Mouse (Mus musculus): ENCODE results near the gene Rasal1. TPM values are rescaled to one million over a fixed set of nuclear protein-coding genes. Genes with fewer than 3 reads are reported as not detected.

The Rasal1 gene
- total RNA-seq, 2 experiments from 2014 or later = 92.7 to 100 TPM

DNA sequence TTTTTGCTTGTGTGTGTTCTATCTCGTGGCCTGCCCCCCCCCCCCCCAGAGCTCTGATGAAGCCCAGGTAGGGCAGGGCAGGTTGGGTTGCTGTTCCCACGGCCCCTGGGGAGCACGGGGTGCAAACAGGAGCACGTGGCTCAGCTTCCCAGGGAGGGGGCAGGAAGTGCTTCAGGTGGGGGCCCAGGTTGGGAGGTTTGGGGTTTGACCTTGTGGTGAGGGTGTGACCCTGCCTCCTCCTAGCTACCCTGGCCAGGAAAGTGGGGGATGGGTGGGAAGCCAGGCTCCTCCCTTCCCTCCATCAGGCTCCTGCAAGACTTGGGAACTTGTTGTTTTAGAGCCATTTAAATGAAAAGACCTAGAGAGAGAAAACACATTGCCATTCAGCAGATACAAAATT, 39.8 kb downstream of the Rasal1 start:
- DNase-seq (ENCODE audit: extremely low spot score in 1 of 2, low spot score in 1 of 2) = no peak

DNA sequence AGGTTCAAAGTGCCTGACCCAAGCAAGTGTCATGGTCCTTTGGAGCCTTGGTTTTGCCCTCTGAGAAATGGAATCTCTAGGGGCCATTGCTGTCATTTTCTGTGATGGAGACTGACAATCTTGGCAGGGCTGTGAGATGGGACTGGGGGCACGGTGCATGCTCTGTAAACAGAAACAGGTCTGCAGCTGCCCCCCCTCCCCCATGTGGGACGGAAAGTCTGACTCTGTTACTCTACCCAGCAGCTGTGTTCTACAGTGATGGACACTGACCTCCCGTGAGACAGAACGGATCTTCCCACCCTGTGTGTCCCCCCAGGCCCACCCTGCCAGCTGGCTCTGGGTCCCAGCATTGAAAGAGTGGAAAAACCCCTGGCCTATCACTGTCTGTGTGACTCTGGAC, 41.8 kb downstream of the Rasal1 start:
- no peak for DNase-seq (ENCODE audit: extremely low spot score in 1 of 2, low spot score in 1 of 2)

DNA sequence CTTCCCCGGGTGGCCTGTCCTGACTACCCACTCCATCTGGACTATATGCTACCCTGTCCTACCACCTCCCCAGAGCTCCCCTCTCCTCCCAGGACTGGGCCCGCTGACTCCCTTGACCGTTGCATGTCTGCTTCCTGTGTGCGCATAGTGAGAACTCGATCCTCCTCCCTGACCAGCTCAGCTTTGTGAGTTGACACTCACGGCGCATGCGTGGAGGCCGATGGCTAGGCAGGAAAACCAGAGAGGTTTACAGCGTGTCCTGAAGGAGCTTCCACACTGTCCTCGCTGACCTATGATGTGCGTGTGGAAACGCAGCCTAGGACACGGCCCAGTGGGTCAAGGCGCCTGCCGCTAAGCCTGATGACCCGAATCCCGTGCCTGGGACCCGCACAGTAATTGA, 43.4 kb downstream of the Rasal1 start:
- DNase-seq (ENCODE audit: extremely low spot score in 1 of 2, low spot score in 1 of 2) = no peak

DNA sequence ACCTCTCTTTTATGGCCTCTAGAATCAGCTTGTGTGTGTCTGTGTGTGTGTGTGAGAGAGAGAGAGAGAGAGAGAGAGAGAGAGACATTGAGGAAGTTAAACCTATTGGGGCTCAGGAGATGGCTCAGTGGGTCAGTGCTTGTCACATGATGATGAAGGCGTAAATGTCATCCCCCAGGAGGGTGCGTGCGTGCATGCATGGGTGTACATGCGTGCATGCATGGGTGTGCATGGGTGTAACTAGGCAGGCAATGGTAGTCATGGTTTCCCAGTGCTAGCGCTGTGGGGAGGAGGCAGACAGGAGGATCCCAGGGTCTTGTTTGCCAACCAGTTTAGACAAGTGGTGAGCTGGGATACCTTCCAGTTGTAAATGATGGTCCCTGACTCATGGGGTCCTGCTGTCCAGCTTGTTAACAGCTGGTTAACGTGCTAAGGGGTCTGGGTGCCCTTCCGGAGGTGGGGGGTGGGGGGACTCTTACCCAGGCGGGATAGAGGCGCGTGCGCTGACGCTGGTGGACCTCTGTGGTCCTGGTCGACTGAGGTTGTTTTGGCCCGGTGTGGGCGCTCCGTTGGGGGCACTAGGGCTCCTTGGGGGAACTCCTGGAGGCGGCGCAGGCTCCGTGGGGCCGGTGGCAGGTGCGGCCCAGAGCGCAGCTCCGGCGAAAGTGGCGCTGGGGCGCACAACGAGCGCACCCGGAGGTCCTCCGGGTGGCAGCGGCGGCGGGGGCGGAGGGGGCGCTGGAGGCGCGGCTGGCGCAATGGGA, 45.5 kb downstream of the Rasal1 start:
- no peak for DNase-seq (ENCODE audit: extremely low spot score in 1 of 2, low spot score in 1 of 2)

DNA sequence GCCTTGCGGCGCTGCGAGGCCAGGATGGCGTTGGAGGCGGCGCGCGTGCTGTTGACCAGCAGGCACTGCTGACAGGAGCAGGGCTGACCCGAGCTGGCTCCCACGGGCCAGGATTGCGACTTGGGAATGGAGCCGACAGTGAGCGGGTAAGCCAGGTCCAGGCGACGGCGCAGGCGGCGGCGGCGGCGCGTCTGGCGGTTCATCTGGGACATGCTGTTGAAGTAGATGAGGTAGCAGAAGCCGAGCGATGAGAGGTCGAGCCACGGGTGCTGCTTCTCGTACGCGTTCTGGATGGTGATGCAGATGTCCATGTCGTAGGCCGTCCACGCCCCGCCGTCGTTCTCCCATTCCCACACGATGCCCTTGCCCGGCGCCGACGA, 46.1 kb downstream of the Rasal1 start:
- DNase-seq (ENCODE audit: extremely low spot score in 1 of 2, low spot score in 1 of 2) = no peak

DNA sequence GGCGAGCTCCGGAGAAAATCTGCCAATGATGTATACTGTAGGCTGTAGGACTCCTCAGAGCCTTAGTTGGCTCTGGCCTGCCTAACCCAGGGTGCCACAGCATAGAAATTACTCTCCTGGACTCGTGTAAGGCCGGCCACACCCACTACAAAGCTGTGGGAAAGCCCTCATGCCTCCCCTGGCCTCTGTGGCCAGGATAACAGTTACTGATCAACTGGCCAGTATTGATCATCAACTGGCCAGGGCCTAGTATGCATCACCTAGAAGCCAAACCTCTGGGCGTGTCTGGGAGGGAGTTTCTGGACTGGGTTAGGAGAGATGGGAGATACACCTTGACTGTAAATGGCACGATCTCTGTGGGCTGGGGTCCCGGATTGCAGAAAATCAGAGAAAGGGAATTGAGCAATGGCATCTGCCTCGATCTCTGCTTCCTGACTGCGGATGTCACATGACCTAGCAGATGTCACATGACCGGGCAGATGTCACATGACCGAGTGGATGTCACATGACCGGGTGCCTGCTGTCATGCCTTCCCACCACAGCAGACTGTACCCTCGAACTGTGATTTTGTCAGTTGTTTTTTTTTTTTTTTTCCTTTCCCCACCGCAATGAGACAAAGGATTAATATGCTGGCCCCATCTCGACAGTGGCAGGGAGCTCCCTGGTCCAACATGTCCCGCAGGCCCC, 47.6 kb downstream of the Rasal1 start:
- no peak for DNase-seq (ENCODE audit: extremely low spot score in 1 of 2, low spot score in 1 of 2)

DNA sequence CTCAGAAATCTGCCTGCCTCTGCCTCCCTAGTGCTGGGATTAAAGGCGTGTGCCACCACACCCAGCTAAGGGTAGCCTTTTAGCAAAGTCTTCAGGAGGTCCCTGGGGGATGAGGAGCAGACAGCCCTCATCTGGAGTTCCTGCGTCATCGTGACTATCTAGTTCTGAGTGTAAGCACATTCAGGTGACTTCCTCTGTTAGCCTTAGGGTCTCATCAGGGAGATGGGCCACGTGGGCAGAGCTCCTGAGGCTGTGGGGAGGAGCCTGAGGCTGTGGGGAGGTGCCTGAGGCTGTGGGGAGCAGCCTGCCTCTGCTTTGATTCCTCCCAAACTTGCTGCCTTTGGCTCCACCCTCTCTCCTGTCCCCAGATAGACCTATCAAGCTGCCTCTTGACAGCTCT, 48.3 kb downstream of the Rasal1 start:
- no peak for DNase-seq (ENCODE audit: extremely low spot score in 1 of 2, low spot score in 1 of 2)

DNA sequence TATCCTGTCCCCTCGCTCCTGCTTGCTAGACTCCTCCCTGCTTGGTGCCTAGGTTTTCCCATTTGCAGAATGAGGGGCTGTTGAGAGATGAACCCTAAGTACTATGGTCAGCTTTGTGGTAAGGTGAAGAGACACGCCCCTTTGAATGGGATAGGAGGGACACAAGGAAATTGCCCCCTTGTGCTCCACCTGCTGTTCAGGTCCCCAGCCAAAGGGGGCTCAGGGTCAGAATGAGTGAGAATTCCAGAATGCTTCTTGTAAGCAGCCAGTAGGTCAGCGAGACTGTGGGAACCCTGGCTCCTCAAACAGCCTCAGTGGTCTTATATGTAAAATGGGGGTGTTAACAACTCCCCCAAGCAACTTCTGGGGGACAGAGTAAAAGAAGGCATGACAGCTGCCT, 49.6 kb downstream of the Rasal1 start:
- no peak for DNase-seq (ENCODE audit: extremely low spot score in 1 of 2, low spot score in 1 of 2)

DNA sequence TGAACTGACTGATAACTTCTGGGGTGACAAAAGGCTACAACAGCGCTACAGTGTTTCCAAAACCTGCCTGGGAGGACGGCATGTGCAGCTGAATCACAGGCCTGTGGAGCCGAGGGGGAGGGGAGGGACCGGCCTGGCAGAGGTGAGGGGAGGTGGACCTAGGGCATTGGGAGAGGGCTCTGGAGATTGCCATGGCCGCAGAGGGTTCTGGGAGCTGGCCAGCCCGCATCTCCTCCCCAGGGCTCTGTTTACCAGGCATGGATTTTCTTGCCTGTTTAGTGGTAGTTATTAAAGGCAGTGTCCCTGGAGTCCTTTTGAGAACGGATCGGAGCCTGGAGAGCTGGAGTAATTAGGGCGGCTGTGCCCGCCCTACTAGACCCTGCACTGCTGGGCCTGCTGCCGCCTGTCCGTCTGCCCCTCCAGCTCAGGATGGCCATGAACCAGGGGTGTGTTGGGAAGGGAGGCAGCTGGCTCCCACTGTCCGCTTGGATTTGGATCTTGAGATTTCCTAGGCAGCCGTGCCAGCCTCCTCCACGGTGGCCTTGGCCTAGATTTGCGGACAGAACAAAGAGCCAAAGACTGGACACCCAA, 50.3 kb downstream of the Rasal1 start:
- DNase-seq (ENCODE audit: extremely low spot score in 1 of 2, low spot score in 1 of 2) = peak in 1 of 2 experiments; percentile 36

DNA sequence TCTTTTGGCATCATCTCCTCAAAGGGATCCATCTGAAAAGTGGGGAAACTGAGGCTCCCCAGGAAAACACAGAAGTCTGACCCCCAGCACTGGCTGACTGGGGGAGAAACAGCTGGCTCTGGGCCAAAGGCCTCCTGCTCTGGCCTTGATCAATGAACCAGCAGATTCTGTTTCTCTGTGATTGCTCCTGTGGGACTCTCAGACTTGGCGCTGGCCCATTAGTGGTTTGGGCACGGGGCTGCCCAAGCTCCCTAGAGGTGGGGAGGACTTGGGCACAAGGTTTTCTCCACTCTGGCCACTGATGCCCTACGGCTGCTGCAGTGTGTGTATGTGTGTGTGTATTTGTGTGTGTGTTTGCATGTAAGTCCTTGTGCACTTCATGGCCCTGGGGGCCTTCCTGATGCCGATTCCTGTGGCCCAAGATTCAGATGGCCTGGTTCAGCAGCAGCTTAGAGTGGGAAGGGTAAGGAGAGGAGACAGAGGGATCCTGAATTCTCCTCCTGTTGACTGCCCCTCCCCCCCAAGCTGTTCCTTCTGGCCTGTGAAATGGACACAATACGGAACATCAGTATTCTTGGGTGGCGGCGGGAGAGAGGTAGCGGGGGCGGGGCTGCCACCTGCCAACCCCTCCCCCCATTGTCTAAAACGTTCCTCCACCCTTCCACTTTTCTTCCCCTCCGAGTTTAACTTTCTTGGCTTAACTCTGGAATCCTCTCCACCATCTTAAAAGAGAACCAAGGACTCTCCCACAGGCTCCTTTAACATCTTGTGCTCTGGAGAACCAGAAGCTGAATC, 52.6 kb downstream of the Rasal1 start:
- DNase-seq (ENCODE audit: extremely low spot score in 1 of 2, low spot score in 1 of 2) = no peak

DNA sequence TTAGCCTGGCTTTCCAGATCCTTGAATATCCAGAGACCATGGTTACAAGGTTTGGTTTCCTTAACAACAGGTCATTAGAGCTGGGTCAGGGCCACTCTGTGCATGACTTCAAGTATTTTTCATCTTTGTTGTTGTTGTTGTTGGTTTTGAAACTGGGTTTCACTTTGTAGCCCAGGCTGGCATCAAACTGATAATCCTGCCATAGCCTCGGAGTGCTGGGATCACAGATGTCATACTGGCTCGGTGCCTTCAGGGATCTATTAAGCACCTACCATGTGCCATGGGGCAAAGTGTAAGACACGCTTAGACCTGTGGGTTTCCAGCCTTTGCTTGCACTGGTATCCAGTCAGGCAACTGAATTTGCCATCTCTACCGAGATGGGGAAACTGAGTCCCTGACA, 53.8 kb downstream of the Rasal1 start:
- no peak for DNase-seq (ENCODE audit: extremely low spot score in 1 of 2, low spot score in 1 of 2)

DNA sequence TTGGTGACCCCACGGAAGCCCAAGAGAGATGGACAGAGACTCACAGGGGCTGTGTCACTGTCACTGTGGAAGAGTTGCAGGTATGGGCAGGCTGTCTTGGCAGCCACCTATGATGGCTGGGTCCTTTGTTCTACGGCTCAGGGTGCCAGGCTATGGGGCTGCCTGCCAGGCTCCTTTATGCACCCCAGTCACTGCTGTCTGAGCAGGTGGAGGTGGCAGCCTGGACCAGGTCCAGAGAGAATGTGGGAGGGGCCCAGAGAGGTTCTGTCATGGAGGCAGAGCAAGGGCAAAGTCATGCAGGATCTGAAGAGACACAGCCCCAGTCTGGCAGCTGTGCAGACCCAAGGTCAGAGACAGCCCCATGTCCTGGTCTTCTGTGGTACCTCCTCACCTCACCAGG, 54.4 kb downstream of the Rasal1 start:
- DNase-seq (ENCODE audit: extremely low spot score in 1 of 2, low spot score in 1 of 2) = no peak

DNA sequence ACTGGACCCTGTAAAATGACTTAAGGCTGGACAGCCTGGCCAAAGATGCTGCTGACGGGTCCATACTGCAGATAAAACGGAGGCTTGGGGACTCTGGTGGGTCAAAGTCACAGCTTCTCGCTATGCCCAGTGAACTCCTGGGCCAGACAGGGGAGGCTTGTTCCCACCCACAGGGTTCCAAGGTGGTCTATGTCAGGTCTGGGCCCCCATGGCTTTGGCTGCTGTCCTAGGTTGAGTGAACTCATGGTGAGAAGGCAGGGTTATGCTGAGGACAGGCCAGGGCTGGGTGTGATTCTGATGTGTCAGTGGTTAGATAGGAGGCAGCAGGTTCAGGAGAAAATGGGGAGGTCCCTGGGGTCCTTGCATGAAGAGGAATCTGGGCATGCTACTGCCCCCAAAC, 55.0 kb downstream of the Rasal1 start:
- no peak for DNase-seq (ENCODE audit: extremely low spot score in 1 of 2, low spot score in 1 of 2)

DNA sequence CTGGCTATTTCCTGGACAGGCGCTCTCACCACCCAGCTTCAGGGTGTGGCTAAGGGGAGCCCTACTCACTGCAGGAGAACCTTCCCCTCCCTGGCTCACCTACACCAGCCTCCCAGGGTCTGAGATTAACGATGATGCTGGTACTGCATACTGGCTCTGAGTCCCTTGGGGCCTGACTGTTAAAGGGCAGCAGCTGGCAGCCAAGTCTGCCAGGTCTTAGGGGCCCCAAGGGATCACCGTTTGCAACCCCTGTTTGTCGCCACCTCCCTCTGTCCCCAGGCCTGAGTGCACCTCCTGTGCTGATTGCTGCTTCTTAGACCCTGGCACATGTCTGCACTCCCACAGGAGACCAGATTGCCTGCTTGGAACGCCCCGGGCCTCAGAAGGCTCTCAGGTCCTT, 55.8 kb downstream of the Rasal1 start:
- no peak for DNase-seq (ENCODE audit: extremely low spot score in 1 of 2, low spot score in 1 of 2)

DNA sequence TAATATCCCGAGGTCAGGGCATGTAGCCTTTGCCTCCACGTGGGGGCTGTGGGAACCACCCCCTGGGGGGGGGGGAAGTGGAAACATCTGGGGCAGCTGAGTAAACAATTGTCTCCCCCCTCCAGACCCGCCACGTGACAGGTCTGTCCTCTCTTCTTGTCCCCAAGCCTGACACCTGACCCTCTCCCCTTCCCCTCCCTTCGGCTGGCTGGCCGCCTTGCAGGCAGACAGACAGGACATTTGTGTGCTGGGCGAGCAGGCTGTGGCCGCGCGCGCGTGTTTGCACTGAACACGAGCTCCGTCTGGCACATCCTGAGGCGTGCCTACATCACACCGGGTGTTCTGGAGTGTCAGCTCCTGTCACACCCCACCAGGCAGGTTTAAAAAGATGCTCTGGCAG, 57.9 kb downstream of the Rasal1 start:
- DNase-seq (ENCODE audit: extremely low spot score in 1 of 2, low spot score in 1 of 2) = no peak

DNA sequence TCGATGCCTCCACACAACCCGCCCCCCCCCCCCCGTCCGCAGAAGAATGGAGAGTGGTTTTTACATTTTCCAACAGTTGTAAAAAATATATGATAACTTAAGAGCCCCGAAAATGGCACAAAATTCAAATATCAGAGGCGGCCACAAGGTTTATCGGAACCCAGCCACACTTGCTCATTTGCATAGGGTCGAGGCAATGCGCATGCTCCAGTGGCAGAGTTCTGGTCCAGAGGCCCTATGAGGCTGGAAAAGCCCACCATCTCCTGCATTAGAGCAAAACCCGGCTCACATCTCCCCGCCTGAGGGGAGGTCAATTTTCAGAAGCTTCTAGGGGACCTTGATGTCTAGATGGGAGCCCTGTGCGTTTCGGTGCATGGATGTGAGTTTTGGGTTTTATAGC, 58.4 kb downstream of the Rasal1 start:
- DNase-seq (ENCODE audit: extremely low spot score in 1 of 2, low spot score in 1 of 2) = no peak

DNA sequence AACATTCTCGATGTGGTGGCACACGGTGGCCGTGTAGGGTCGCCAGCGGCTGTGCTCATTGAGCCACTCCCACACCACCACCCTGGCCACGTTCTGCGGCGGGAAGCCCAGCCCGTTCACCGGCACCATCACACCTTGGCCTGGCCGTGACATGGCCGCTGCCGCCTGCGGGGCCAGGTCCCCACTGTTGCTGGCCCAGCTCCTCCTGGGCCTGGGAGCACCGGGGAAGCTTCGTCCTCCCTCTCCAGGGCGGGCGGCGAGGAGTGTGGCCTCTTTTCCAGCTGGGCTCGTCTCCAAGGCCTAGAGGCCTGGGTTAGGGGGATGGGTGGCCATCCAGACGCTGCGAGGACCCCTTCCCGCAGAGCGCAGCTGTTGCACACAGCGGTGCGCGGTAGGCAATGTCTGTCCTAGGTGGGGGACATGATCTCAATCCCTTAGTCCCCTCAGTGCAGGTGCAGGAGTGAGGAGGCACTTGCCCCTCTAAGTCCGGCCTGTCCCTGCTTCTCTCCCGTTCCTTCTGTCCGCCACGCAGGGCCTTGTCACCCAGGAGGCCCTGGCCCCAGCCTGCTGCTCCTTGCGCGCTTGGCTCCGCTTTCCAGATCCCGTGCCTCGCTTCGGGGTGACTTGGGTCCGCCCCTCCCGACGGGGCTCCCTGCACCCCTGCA, 61.7 kb downstream of the Rasal1 start:
- peak; percentile 34 to 41 for DNase-seq (ENCODE audit: extremely low spot score in 1 of 2, low spot score in 1 of 2)

DNA sequence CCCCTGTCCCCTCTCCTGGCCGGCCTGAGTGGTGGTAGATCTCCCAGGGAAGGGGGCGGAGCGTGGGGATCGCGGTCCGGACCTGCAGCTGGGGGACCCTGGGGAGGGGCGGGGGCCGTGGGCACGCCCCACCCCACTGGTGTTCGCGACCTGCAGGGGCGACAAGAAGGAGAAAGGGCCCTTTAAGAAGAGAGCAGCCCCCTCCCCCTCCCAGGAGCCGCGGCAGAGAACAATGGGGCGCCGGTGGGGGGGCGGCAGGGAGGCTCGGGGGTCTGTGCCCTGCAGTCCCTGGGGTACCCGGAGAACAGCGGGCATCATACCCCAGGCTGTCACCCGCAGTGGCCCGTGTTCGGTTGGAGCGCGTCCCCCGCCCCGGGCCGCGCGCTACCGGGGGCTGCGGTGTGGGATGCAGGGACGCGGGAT, 62.2 kb downstream of the Rasal1 start:
- peak in 1 of 2 experiments; percentile 39 for DNase-seq (ENCODE audit: extremely low spot score in 1 of 2, low spot score in 1 of 2)

DNA sequence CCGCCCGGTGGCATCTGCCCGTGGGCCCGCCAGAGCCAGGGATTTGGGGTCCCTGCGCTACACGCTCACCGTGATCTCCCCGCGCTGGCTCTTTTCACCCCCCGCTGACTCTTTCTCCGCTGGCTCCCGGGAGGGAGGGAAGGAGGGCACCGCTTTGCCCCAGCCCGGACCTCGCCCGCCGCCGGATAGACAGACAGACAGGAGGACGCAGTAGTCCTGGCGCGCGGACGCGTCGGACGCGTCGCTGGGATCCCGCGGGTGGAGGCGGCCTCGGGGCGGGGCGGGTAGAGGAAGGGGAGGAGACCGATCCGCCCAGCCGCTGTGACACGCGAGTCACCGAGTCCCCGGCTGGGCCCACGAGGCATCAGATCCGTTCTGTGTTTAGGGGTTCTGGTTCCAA, 62.8 kb downstream of the Rasal1 start:
- DNase-seq (ENCODE audit: extremely low spot score in 1 of 2, low spot score in 1 of 2) = peak; percentile 73 to 74

DNA sequence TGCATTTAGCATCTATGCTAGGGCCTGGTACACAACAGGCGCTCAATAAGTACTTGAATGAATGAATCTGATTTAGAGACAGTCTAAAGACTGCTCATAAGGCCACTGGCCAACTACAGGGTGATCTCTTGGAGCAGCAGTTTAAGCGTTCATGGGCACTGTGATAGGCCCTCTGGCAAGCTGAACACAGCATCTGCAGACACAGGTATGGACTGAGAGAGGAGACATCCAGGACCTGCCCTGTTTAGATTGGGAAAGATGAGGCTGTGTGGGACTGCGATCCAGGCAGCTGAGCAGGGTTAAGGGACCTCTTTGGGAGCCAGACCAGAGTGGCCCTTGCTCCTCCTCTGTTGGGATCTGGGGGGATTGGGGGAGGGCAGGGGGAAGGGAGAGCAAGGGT, 63.2 kb downstream of the Rasal1 start, which contains the start of gene Dtx1:
Gene Dtx1 (minus strand): TSS at position 101 of the 400 bp plus-strand sequence.
- no peak for DNase-seq (ENCODE audit: extremely low spot score in 1 of 2, low spot score in 1 of 2)

Measured in layer of hippocampus, postnatal 25 days (tissue).